Mouse (Mus musculus) hindbrain, embryonic 11.5 days (tissue): ENCODE measurements around the gene Ssh2. TPM values are rescaled to one million over a fixed set of nuclear protein-coding genes. Genes with fewer than 3 reads are reported as not detected.

Source experiments
- ATAC-seq: fragments of 200-750 bp; cut with Nextera tagmentation; 2 replicates; pipeline ENCODE4 v1.8.0; 2017; ENCODE audit warnings: mild to moderate bottlenecking, moderate TSS enrichment, moderate library complexity; ENCODE audit not compliant: low FRiP score
- DNase-seq: peaks from one replicate; pipeline ENCODE4 v3.0.0-alpha.2; 2015; ENCODE audit warnings: low spot score
- H3K27ac ChIP-seq: fragments of 300-500 bp; sonication (generic); 2 replicates; pipeline ENCODE4 v1.5.1; 2014; ENCODE audit warnings: mild to moderate bottlenecking, low read depth, low read length
- H3K27me3 ChIP-seq: fragments of 300-500 bp; sonication (generic); 2 replicates; pipeline ENCODE4 v1.6.1; 2014; ENCODE audit warnings: mild to moderate bottlenecking, low read length, moderate library complexity, mixed read lengths; ENCODE audit not compliant: control insufficient read depth, insufficient read depth
- H3K36me3 ChIP-seq: fragments of 300-500 bp; sonication (generic); 2 replicates; pipeline ENCODE4 v1.6.1; 2014; ENCODE audit warnings: mild to moderate bottlenecking, low read length, moderate library complexity, mixed read lengths; ENCODE audit not compliant: control insufficient read depth, insufficient read depth
- H3K4me1 ChIP-seq: fragments of 300-500 bp; sonication (generic); replicated peaks from 2 replicates; pipeline ENCODE4 v1.6.1; 2014; ENCODE audit warnings: low read length, mixed read lengths; ENCODE audit not compliant: control insufficient read depth, insufficient read depth
- H3K4me2 ChIP-seq: fragments of 300-500 bp; sonication (generic); replicated peaks from 2 replicates; pipeline ENCODE4 v1.6.1; 2014; ENCODE audit warnings: mild to moderate bottlenecking, low read depth, low read length
- H3K4me3 ChIP-seq: fragments of 300-500 bp; sonication (generic); 2 replicates; pipeline ENCODE4 v1.5.1; 2014; ENCODE audit warnings: low read depth, low read length
- H3K9ac ChIP-seq: fragments of 300-500 bp; sonication (generic); 2 replicates; pipeline ENCODE4 v1.6.1; 2014; ENCODE audit warnings: low read depth, low read length
- H3K9me3 ChIP-seq: fragments of 300-500 bp; sonication (generic); 2 replicates; pipeline ENCODE4 v1.6.1; 2016; ENCODE audit warnings: low read length; ENCODE audit not compliant: control insufficient read depth
- WGBS: fragments of 180-500 bp; shearing (Covaris S2); extraction: QIAGEN DNeasy Blood & Tissue Kit; methylation state at CpG from one replicate; pipeline ENCODE4 v1.1.7; 2014; 5-methylcytosine and 5-hydroxymethylcytosine counted together
- polyA plus RNA-seq: library from polyadenylated mRNA; unstranded; fragments of >200 nt; fragmentation: Nextera tagmentation; extraction: Ambion mirVana; gene quantifications from 2 replicates; pipeline ENCODE4 v1.2.1, GENCODE M21; 2014

Ssh2 gene
- polyA plus RNA-seq, 1 experiment from 2014 or later = 17.4 TPM

GRCm38 (mm10) chr11:77416212-77417000 is 200.3 kb downstream of the Ssh2 start:
- WGBS = 66% methylated on average over 4 of the region's 4 CpGs
- ATAC-seq (no peak), DNase-seq (peak; percentile 1)
- Histone ChIP-seq H3K27ac (no peak overlapping the region), H3K9me3 (no peaks in the 10 kb centered on the region), H3K27me3 (no peaks in the 10 kb centered on the region), H3K4me3 (no peak overlapping the region), H3K4me1 (no peaks in the 10 kb centered on the region), H3K36me3 (no peaks in the 10 kb centered on the region), H3K9ac (no peak overlapping the region), H3K4me2 (no peak overlapping the region)

- Histone ChIP-seq H3K36me3 (no peaks in the 10 kb centered on the region), H3K4me2 (no peak overlapping the region), H3K27me3 (no peaks in the 10 kb centered on the region), H3K4me3 (no peak overlapping the region), H3K9ac (no peak overlapping the region), H3K4me1 (no peaks in the 10 kb centered on the region), H3K9me3 (no peaks in the 10 kb centered on the region), H3K27ac (no peak overlapping the region)
- DNase-seq (no peak), ATAC-seq (no peak)
- 97% methylated on average over 4 of the region's 4 CpGs for WGBS
Observed at GRCm38 (mm10) chr11:77418021-77418420, 201.9 kb downstream of the Ssh2 start.

GRCm38 (mm10) chr11:77423175-77423859 is 207.2 kb downstream of the Ssh2 start:
- no peak for DNase-seq
- no peak overlapping the region for H3K4me2 ChIP-seq
- H3K27me3 ChIP-seq = no peaks in the 10 kb centered on the region
- H3K9ac ChIP-seq = no peak overlapping the region
- ATAC-seq = no peak
- 84% methylated on average over 4 of the region's 4 CpGs for WGBS
- no peak overlapping the region for H3K27ac ChIP-seq
- no peak overlapping the region for H3K4me3 ChIP-seq
- no peaks in the 10 kb centered on the region for H3K9me3 ChIP-seq
- no peaks in the 10 kb centered on the region for H3K4me1 ChIP-seq
- H3K36me3 ChIP-seq = no peaks in the 10 kb centered on the region

- no peak overlapping the region for H3K27ac ChIP-seq
- H3K27me3 ChIP-seq = no peaks in the 10 kb centered on the region
- no peak for ATAC-seq
- H3K4me3 ChIP-seq = no peak overlapping the region
- H3K4me1 ChIP-seq = no peaks in the 10 kb centered on the region
- no peak for DNase-seq
- H3K9ac ChIP-seq = no peak overlapping the region
- no peaks in the 10 kb centered on the region for H3K9me3 ChIP-seq
- H3K4me2 ChIP-seq = no peak overlapping the region
- no peaks in the 10 kb centered on the region for H3K36me3 ChIP-seq
- 94% methylated on average over 1 of the region's 1 CpGs for WGBS
Observed at GRCm38 (mm10) chr11:77428446-77428845, 212.4 kb downstream of the Ssh2 start.

GRCm38 (mm10) chr11:77437026-77437425 is 220.9 kb downstream of the Ssh2 start:
- WGBS = 92% methylated on average over 2 of the region's 2 CpGs

GRCm38 (mm10) chr11:77440081-77440480 is 224.0 kb downstream of the Ssh2 start:
- WGBS = 93% methylated on average over 9 of the region's 9 CpGs

More at GRCm38 (mm10) chr11:77437026-77437425, 220.9 kb downstream of the Ssh2 start:
- ATAC-seq = no peak
- Histone ChIP-seq H3K4me3 (no peak overlapping the region), H3K27ac (no peak overlapping the region), H3K27me3 (no peaks in the 10 kb centered on the region), H3K4me1 (no peaks in the 10 kb centered on the region), H3K9me3 (no peaks in the 10 kb centered on the region), H3K4me2 (no peak overlapping the region), H3K9ac (no peak overlapping the region), H3K36me3 (no peaks in the 10 kb centered on the region)
- DNase-seq = no peak

GRCm38 (mm10) chr11:77441020-77441419 is 224.9 kb downstream of the Ssh2 start:
- H3K4me2 ChIP-seq = no peak overlapping the region
- no peak for ATAC-seq
- DNase-seq = no peak
- H3K36me3 ChIP-seq = no peaks in the 10 kb centered on the region
- no peak overlapping the region for H3K27ac ChIP-seq
- no peaks in the 10 kb centered on the region for H3K4me1 ChIP-seq
- H3K9me3 ChIP-seq = no peaks in the 10 kb centered on the region
- no peaks in the 10 kb centered on the region for H3K27me3 ChIP-seq
- no peak overlapping the region for H3K9ac ChIP-seq
- H3K4me3 ChIP-seq = no peak overlapping the region
- 87% methylated on average over 8 of the region's 8 CpGs for WGBS

More at GRCm38 (mm10) chr11:77440081-77440480, 224.0 kb downstream of the Ssh2 start:
- Histone ChIP-seq H3K36me3 (no peaks in the 10 kb centered on the region), H3K4me2 (no peak overlapping the region), H3K27me3 (no peaks in the 10 kb centered on the region), H3K9me3 (no peaks in the 10 kb centered on the region), H3K4me1 (no peaks in the 10 kb centered on the region), H3K4me3 (no peak overlapping the region), H3K9ac (no peak overlapping the region), H3K27ac (no peak overlapping the region)
- ATAC-seq (no peak), DNase-seq (no peak)

- no peaks in the 10 kb centered on the region for H3K36me3 ChIP-seq
Observed at GRCm38 (mm10) chr11:77442186-77443170, 226.4 kb downstream of the Ssh2 start.

More at GRCm38 (mm10) chr11:77442186-77443170, 226.4 kb downstream of the Ssh2 start:
- Histone ChIP-seq H3K27me3 (no peaks in the 10 kb centered on the region), H3K9me3 (no peaks in the 10 kb centered on the region), H3K4me1 (no peaks in the 10 kb centered on the region), H3K9ac (no peak overlapping the region), H3K27ac (no peak overlapping the region), H3K4me2 (no peak overlapping the region), H3K4me3 (no peak overlapping the region)
- DNase-seq (no peak), ATAC-seq (no peak)
- 89% methylated on average over 7 of the region's 7 CpGs for whole genome bisulfite sequencing
